Mouse (Mus musculus): Measurements from ENCODE around the gene Mrpl38. TPM values are rescaled to one million over a fixed set of nuclear protein-coding genes. Genes with fewer than 3 reads are reported as not detected.

Gene Mrpl38
- polyA plus RNA-seq, 1 experiment = 69.3 TPM

DNA sequence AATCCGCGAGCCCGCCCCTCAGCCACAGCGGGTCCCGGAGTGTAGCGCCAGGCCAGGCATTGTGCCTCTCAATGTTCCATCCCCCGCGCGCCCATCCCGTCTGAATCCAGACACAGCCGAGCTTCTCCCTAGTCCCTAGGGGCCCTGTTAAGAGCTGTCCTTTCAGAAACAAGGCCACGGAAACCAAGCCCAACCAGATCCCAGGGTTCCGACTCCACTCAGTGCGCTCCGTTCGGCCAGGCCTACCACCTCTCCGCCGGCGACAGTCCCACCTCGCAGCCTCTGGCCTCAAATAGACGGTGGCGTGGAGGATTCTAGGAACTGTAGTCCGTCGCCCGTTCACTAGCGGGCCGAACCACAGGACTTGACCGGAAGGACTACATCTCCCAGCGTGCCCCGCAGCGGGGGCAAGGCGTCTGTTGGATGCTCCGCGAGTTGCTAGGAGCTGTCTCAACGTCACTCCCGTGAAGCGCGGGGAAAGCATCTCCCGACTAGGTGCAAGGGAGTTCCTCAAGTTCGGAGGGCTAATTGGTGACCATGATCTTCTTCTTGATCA, 29.3 kb upstream of the Mrpl38 start, which contains the start of gene Fbf1:
Gene Fbf1, minus strand, starts transcription at position 283 of the 556 bp plus-strand sequence.
- H3K4me3 ChIP-seq (ENCODE audit: low read depth, low read length) = peak within 1 kb of the TSS; percentile 68
- H3K27ac ChIP-seq (ENCODE audit: insufficient read depth, low read length) = no peak within 1 kb of the TSS
- no peaks in the 10 kb centered on the region for H3K4me1 ChIP-seq (ENCODE audit: control insufficient read depth, insufficient read depth, low read length)
- H3K9ac ChIP-seq (ENCODE audit: low read depth, poor library complexity, severe bottlenecking) = peak within 1 kb of the TSS; percentile 37
- no peaks in the 10 kb centered on the region for H3K36me3 ChIP-seq (ENCODE audit: control insufficient read depth, insufficient read depth, low read length, poor library complexity, severe bottlenecking)
- TF ChIP-seq POLR2A (IDR thresholded peaks at IDR 0.05; ENCODE audit: insufficient read depth, low read length) (peak; percentile 54), CTCF (IDR thresholded peaks at IDR 0.05; ENCODE audit: low read depth, low read length) (no peak), EP300 (IDR thresholded peaks at IDR 0.05; ENCODE audit: insufficient read depth, low read depth, low read length) (no peak)
- H3K27me3 ChIP-seq (ENCODE audit: control insufficient read depth, insufficient read depth, low read length, poor library complexity, severe bottlenecking) = no peaks in the 10 kb centered on the region
- no peaks in the 10 kb centered on the region for H3K9me3 ChIP-seq (replicated peaks; ENCODE audit: control insufficient read depth, insufficient read depth, low read length, poor library complexity, severe bottlenecking)

DNA sequence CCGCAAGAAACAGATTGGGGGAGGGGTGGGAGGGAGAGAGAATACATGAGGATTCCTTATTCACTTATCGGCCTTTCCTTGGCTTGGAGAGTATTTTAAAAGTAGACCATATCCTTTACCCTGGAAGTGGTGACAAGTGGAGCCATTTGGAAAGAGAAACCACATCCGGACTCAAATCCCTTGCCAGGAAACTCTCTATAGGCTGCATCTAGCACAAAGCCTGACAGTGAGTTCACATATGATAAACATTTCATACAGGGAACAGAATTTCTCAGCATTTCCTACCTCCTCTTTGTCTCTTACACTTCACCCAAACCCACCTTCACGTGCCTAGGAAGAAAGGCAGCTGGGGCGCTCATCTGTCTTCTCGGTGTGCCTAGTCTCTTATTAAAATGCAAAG, 28.6 kb upstream of the Mrpl38 start:
- Histone ChIP-seq H3K4me3 (ENCODE audit: low read depth, low read length) (peak overlapping the region; percentile 68), H3K4me1 (ENCODE audit: control insufficient read depth, insufficient read depth, low read length) (no peaks in the 10 kb centered on the region), H3K36me3 (ENCODE audit: control insufficient read depth, insufficient read depth, low read length, poor library complexity, severe bottlenecking) (no peaks in the 10 kb centered on the region), H3K27ac (ENCODE audit: insufficient read depth, low read length) (no peak overlapping the region), H3K27me3 (ENCODE audit: control insufficient read depth, insufficient read depth, low read length, poor library complexity, severe bottlenecking) (no peaks in the 10 kb centered on the region), H3K9me3 (replicated peaks; ENCODE audit: control insufficient read depth, insufficient read depth, low read length, poor library complexity, severe bottlenecking) (no peaks in the 10 kb centered on the region), H3K9ac (ENCODE audit: low read depth, poor library complexity, severe bottlenecking) (peak overlapping the region; percentile 37)
- TF ChIP-seq EP300 (IDR thresholded peaks at IDR 0.05; ENCODE audit: insufficient read depth, low read depth, low read length) = no peak

GRCm38 (mm10) chr11:116163002-116163401, 24.3 kb upstream of the Mrpl38 start:
- H3K27me3 ChIP-seq (ENCODE audit: control insufficient read depth, insufficient read depth, low read length, poor library complexity, severe bottlenecking) = no peaks in the 10 kb centered on the region
- no peak for TF ChIP-seq EP300 (IDR thresholded peaks at IDR 0.05; ENCODE audit: insufficient read depth, low read depth, low read length)
- no peak for TF ChIP-seq POLR2A (IDR thresholded peaks at IDR 0.05; ENCODE audit: insufficient read depth, low read length)
- TF ChIP-seq CTCF (IDR thresholded peaks at IDR 0.05; ENCODE audit: low read depth, low read length) = no peak
- H3K36me3 ChIP-seq (ENCODE audit: control insufficient read depth, insufficient read depth, low read length, poor library complexity, severe bottlenecking) = no peaks in the 10 kb centered on the region
- no peak overlapping the region for H3K9ac ChIP-seq (ENCODE audit: low read depth, poor library complexity, severe bottlenecking)
- H3K4me1 ChIP-seq (ENCODE audit: control insufficient read depth, insufficient read depth, low read length) = peaks cover 4% of the 10 kb centered on the region
- no peak overlapping the region for H3K4me3 ChIP-seq (ENCODE audit: low read depth, low read length)
- H3K9me3 ChIP-seq (replicated peaks; ENCODE audit: control insufficient read depth, insufficient read depth, low read length, poor library complexity, severe bottlenecking) = no peaks in the 10 kb centered on the region
- H3K27ac ChIP-seq (ENCODE audit: insufficient read depth, low read length) = no peak overlapping the region

DNA sequence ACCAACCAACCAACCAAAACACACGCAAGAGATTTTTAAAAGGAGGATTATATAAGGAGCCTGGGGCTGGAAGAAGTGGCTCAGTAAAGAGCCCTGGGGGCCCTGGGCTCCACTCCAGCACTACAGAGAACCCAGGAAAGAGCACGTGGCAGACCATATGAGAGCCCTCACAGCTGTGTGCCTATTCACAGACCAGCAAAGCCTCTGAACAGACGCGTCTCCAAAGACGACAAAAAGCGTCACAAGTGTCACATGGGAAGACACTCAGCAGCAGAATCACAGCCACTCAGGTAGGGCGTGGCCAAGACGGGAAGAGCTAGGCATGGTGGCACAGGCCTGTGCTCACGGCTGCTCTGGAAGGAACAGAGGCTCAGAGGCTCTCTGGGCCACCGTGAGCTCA, 23.5 kb upstream of the Mrpl38 start:
- no peak for TF ChIP-seq POLR2A (IDR thresholded peaks at IDR 0.05; ENCODE audit: insufficient read depth, low read length)
- no peak for TF ChIP-seq CTCF (IDR thresholded peaks at IDR 0.05; ENCODE audit: low read depth, low read length)
- TF ChIP-seq EP300 (IDR thresholded peaks at IDR 0.05; ENCODE audit: insufficient read depth, low read depth, low read length) = no peak
- Histone ChIP-seq H3K9ac (ENCODE audit: low read depth, poor library complexity, severe bottlenecking) (no peak overlapping the region), H3K36me3 (ENCODE audit: control insufficient read depth, insufficient read depth, low read length, poor library complexity, severe bottlenecking) (no peaks in the 10 kb centered on the region), H3K9me3 (replicated peaks; ENCODE audit: control insufficient read depth, insufficient read depth, low read length, poor library complexity, severe bottlenecking) (no peaks in the 10 kb centered on the region), H3K27me3 (ENCODE audit: control insufficient read depth, insufficient read depth, low read length, poor library complexity, severe bottlenecking) (no peaks in the 10 kb centered on the region), H3K4me3 (ENCODE audit: low read depth, low read length) (peak overlapping the region; percentile 33; the same call in 1 of the 2 replicates), H3K4me1 (ENCODE audit: control insufficient read depth, insufficient read depth, low read length) (peaks cover 4% of the 10 kb centered on the region), H3K27ac (ENCODE audit: insufficient read depth, low read length) (no peak overlapping the region)

DNA sequence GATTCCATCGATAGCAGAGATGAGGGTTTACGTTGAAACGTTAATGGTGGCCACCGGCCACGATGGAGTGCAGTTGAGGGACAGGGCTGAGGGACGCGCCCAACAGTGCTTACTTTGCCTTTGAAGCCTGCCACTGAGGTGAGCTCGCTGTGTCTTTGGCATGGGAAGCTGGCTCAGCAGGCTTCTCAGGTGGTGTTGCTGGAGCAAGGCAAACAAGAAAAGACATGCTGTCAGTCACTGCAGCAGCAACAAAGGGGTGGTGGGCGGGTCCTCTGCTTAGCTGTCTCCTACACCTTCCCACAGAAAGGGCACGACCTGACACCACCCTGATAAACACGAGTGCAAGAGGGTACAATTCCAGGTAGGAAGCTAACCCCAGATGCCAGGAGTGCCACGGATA, 22.6 kb upstream of the Mrpl38 start:
- Histone ChIP-seq H3K4me3 (ENCODE audit: low read depth, low read length) (no peak overlapping the region), H3K9me3 (replicated peaks; ENCODE audit: control insufficient read depth, insufficient read depth, low read length, poor library complexity, severe bottlenecking) (no peaks in the 10 kb centered on the region), H3K9ac (ENCODE audit: low read depth, poor library complexity, severe bottlenecking) (no peak overlapping the region), H3K4me1 (ENCODE audit: control insufficient read depth, insufficient read depth, low read length) (peaks cover 4% of the 10 kb centered on the region), H3K36me3 (ENCODE audit: control insufficient read depth, insufficient read depth, low read length, poor library complexity, severe bottlenecking) (no peaks in the 10 kb centered on the region), H3K27me3 (ENCODE audit: control insufficient read depth, insufficient read depth, low read length, poor library complexity, severe bottlenecking) (no peaks in the 10 kb centered on the region), H3K27ac (ENCODE audit: insufficient read depth, low read length) (no peak overlapping the region)
- TF ChIP-seq EP300 (IDR thresholded peaks at IDR 0.05; ENCODE audit: insufficient read depth, low read depth, low read length) (peak; percentile 66; the same call in 1 of the 2 replicates), POLR2A (IDR thresholded peaks at IDR 0.05; ENCODE audit: insufficient read depth, low read length) (no peak)

DNA sequence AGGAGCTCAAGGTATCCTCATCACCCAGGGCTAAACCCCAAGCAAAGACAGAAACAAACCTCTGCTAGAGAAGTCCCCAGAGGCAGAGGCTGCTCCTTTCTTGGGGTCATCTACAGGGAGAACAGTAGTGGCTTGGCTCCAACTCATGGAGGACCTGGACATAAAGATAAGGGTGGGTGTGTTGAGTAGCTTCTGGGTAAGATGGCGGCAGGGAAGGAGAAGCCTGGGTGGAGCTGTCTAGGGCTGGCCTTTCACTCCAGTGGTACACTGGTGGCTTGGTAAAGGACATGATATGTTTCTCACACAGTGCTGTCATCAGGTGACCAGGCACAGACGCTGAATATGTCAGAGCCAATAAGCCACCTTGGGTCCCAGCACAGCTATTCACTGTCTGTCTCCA, 12.3 kb upstream of the Mrpl38 start:
- Histone ChIP-seq H3K9ac (ENCODE audit: low read depth, poor library complexity, severe bottlenecking) (no peak overlapping the region), H3K4me3 (ENCODE audit: low read depth, low read length) (no peak overlapping the region), H3K27ac (ENCODE audit: insufficient read depth, low read length) (no peak overlapping the region), H3K4me1 (ENCODE audit: control insufficient read depth, insufficient read depth, low read length) (no peaks in the 10 kb centered on the region), H3K36me3 (ENCODE audit: control insufficient read depth, insufficient read depth, low read length, poor library complexity, severe bottlenecking) (peaks cover 2% of the 10 kb centered on the region; the same call in 1 of the 2 replicates), H3K27me3 (ENCODE audit: control insufficient read depth, insufficient read depth, low read length, poor library complexity, severe bottlenecking) (no peaks in the 10 kb centered on the region), H3K9me3 (replicated peaks; ENCODE audit: control insufficient read depth, insufficient read depth, low read length, poor library complexity, severe bottlenecking) (no peaks in the 10 kb centered on the region)
- no peak for TF ChIP-seq POLR2A (IDR thresholded peaks at IDR 0.05; ENCODE audit: insufficient read depth, low read length)
- TF ChIP-seq EP300 (IDR thresholded peaks at IDR 0.05; ENCODE audit: insufficient read depth, low read depth, low read length) = no peak
- no peak for TF ChIP-seq CTCF (IDR thresholded peaks at IDR 0.05; ENCODE audit: low read depth, low read length)
